Mouse (Mus musculus): ENCODE results near the gene Cd24a. TPM values are rescaled to one million over a fixed set of nuclear protein-coding genes. Genes with fewer than 3 reads are reported as not detected.

Gene Cd24a
- total RNA-seq (2021) = 10 to 100 TPM; 14.6 to 22.6 TPM

GRCm38 (mm10) chr10:43577997-43578331 lies at the start of gene Cd24a:
Gene Cd24a, plus strand, starts transcription at chr10:43578284.
- no peak for DNase-seq

DNA sequence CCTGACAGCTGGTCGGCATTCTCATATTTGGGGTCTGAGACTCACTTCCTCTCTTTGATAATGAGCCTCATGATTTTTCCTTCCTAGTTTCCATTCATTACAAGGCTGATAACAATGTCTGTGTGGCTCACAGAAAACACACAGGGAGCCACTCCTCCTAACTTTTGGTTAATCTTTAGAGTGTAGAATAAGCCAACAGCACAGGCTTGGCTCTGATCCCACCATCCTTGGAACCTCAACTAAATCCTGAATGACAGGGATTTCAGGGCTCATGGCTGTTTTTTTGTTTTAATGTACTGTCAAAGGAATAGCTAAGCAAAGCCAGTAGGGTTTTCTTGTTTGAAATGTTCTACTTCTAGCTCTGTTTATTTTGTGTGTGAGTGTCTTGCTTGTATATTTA lies 43.7 kb upstream of the Cd24a start:
- no peak for DNase-seq

DNA sequence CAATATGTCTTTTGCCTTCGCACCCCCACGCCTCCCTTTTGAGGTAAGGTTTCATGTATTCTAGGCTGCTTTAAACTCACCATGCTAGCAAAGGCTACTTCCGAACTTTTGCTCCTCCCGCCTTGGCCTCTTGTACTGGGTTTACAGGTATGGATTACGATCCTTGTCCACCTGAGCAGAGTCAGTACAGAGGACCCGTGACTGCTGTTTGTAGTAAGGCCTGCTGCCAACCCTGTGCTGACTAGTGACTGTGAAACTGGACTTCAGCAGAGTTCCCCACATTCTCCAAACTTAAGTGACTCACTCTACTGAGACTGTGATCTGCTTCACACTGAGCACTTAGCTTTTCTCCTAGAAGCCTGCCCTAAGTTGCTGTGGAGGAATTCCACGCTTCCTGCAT lies 40.4 kb upstream of the Cd24a start:
- no peak for DNase-seq

DNA sequence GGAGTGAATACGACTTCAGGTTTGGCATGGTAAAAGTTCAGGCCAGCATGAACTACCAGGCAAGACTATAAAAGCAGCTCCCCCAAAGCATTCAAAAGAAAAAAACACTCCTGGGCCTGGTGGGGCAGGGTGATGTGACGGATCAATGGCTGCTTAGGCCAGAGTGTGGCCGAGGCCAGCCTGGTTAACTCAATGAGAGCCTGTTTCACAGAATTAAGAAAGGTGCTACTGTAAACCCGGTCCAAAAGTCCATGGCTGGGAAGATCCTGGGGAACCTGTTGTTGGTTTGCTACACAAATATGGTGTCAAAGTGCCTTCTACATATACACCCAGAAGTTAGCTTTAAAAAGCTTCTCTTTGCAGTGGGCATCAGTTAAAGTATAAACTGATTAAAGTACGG lies 39.3 kb upstream of the Cd24a start:
- no peak for DNase-seq

DNA sequence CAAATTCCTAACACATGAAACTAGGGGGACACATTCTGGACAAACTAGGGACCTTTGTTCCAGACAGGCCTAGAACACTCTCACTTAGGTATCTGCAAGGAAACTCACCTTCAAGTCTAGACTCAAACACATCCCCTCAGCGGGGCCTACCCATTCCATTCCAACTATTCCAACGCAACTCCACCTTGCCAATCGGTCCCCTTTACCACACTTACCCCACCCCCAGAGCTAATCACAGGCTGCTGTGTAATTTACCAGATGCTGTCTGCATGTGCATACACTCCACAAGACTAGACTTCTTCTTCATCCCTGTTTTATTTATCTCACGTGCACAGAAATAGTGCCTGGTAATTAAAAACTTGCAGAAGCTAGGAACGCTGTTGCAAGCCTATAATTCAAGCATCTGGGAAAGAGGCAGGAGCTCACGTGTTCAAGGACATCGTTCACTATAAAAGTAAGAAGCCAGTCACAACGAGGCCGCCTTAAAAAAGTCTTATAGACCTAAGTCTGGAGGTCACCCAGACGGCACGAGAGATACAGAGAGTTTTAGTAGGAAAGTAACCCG lies 38.3 kb upstream of the Cd24a start:
- DNase-seq = no peak

DNA sequence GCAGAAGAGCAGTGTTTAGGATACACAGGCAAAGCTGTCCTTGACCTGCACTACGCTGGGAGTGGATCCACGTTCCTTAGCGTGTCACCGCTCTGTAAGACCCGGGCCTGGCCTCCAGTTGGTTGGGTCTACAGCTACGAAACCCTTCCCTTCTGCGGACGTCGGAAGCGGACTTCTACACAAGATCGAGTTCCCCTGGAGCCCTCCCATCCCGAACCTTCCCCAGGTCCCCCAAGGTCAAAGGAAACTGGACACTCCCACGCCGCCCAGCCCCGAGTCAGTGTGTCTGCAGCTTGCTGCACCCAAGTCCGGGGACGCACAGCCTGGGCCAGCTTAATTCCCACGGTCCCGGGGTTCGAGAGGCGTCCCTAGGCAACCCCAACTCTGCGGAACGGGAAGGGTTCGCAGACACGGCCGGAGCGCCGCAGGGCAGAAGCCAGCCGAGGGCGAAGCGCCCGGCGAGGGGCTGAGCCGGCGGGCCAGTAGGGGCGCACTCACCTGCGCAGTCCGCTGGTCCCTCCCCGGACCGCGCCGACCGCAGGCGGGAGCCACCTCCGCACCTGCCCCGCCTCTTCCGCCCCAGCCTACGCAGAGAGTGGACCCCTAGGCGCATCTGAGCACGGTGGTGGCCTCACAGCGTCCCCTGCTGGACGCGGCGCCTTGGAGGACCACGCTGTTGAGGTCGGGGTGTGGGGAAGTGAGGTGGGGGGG lies 37.5 kb upstream of the Cd24a start, which contains the start of gene 1700021F05Rik:
1700021F05Rik (minus strand) TSS at position 553 of the 711 bp plus-strand sequence.
- DNase-seq = peak; percentile 98

- DNase-seq = no peak
Observed at GRCm38 (mm10) chr10:43541153-43541544, 36.9 kb upstream of the Cd24a start.

- no peak for DNase-seq
Observed at GRCm38 (mm10) chr10:43549411-43549810, 28.7 kb upstream of the Cd24a start.

DNA sequence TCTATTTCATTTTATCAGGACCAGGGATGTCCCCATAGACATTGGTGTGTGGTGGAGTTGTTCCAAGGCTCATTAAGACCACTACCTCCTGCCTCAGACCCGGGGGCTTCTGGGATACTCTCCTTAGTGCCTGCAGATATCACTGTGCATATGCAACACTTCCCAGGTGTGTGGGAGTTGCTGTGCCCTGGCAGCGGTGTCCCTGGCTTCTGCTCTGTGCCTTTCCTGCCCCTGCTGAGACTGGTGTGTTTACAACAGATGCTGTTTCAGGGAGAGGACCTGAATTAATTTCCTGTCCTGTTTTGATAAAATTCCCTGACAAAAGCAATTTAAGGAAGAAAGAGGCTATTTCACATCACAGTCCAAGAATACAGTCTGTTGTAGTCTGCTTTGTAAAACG lies 27.2 kb upstream of the Cd24a start:
- DNase-seq = no peak

DNA sequence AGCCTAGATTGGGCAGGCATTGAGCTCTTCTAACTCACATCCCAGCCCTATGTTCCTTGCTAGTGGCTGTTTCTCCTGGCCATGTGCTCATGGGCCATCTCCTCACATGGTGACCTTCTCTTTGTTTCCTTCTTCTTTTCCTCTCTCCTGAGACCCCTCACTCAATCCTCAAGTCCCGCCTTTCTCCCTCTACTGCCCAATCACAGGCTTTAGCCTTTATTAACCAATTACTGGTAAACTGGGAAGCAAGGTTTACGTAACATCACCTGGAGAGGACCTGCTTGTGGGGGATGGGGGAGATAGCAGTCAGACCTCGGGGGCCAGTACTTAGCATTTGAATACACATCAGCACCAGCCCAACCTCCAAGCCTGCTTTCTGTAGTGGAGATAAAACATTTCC lies 26.7 kb upstream of the Cd24a start:
- no peak for DNase-seq

GRCm38 (mm10) chr10:43557630-43558165 lies 20.4 kb upstream of the Cd24a start:
- DNase-seq = no peak

- DNase-seq = no peak
Observed at GRCm38 (mm10) chr10:43559313-43559712, 18.8 kb upstream of the Cd24a start.

GRCm38 (mm10) chr10:43560765-43561164 lies 17.3 kb upstream of the Cd24a start:
- DNase-seq = no peak

- no peak for DNase-seq
Observed at GRCm38 (mm10) chr10:43561311-43561710, 16.8 kb upstream of the Cd24a start.

DNA sequence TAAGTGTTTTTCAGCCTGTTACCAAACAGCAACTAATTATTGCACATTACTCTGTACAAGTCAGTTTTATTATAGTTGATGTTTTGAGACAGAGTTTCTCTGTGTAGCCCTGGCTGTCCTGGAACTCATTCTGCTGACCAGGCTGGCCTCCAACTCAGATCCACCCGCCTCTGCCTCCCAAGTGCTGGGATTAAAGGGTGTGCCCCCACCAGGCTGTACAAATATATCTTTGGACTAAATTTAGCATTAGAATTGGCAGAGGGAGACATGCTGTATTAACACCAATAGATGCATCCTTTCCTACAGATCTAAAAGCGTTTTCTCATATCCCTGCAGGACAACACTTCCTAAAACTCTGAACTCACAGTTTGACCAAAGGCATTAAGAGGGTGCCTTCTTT lies 3.7 kb upstream of the Cd24a start:
- DNase-seq = no peak

- peak; percentile 85 for DNase-seq
Observed at GRCm38 (mm10) chr10:43574956-43575355, 3.1 kb upstream of the Cd24a start.

GRCm38 (mm10) chr10:43577299-43577996 lies 636 bp upstream of the Cd24a start:
- DNase-seq = no peak

- peak; percentile 61 for DNase-seq
Observed at GRCm38 (mm10) chr10:43578366-43578753, 276 bp downstream of the Cd24a start.

DNA sequence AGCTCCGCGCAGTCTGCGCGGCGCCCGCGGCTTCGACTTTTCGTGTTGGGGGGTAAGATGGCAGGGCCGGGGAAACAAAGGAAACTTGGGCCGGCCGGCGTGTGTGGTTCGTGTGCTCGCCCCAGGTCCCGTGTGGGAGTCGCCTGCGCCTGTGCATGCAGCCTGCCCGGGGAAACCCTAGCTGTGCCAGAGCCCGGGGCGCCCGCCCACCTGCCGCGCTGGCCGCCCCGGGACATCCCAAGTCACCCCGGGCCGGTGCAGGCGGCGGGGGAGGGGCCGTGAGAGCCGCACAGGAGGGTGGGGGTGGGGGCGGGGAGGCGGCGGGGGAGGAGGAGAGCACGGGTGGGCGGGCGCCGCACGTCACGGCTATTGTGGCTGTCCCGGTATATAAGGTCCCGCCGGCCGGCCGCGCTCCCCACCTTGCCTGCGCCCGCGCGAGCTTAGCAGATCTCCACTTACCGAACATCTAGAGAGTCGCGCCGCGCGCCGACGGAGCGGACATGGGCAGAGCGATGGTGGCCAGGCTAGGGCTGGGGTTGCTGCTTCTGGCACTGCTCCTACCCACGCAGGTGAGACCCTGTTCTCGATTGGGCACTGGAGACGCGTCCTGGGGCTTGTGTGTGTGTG lies 783 bp downstream of the Cd24a start:
- peak; percentile 65 for DNase-seq

DNA sequence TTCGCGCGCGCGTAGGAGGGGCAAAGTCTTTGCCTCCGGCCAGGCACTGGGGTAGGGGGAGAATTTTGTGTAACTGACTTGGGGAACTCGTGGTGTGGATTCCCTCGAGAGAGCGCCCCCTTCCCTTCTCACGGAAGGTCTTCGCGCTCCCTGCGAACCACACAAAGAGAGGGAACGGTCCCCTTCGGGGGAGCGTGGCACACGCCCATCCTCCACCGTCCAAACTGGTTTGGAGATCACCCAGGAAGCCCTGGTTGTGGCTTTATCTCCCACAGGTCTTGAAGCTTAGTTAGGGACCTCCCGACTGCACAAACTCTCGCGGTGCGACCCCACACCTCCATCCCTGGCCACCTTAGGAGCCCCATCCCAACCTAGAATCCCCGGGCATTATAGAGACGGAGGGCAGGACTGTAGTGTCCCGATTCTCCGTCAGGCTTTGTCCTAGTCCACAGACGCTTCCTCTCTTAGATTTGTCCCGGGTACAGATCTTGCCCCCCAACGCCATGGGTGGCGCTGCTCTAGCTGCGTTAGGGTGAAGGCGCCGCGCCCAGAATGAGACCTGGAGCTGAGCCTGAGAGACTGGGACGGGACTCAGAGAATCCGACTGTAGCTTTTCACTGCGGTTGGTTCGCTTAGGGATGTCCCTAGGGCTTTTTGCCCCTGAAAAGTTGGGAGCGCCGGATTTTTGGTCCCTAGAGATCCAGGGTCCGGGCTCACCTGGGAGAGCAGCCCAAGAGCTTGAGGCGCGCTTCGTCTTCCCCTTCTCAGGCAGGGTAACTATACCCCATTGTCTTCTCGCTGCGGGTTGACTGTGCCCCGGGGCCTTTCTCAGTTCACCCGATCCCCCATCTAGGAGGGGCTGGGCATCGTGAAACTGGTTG lies 1.5 kb downstream of the Cd24a start:
- peak; percentile 52 for DNase-seq

DNA sequence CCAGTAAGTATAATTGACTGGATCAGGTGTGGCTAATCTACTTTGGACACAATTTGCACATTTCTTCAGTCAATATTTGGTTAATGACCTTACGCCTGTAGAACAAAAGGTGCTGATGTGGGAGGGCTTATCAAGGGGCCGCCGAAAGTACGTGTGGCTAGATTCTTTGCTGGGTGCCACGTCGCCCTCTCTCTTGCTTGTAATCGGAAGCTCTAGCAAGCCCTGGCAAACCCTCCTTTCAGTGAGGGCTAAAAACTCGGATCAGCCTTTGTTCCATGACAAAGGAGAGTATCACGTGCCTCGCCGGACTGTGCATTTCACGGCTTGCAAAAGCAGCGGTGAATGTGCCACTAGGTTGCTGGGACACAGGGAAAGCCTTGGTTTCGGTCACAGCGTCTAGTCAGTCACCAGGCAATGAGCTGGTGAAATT lies 2.6 kb downstream of the Cd24a start:
- peak; percentile 25 for DNase-seq

DNA sequence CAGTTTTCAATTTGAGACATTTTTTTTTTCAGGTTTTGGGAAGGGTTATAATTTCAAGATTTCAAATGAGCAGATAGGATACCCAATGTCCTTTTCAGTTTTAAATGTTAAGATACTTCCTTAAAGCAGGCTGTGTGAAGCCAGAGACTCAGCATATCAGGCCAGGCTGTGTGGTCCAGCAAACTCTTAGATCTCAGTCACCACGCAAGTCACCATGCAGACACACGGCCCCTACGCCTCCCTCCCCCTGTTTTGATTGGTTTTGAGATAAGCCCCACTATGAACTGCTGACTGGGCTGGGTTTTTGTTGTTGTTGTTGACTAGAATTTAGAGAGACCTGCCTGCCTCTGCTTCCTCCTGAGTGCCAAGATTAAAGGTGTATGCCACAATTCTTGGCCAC lies 3.2 kb downstream of the Cd24a start:
- no peak for DNase-seq
